Mouse (Mus musculus): ENCODE data around the gene Zfp27. TPM values are rescaled to one million over a fixed set of nuclear protein-coding genes. Genes with fewer than 3 reads are reported as not detected.
A peak's percentile ranks its signal among the peaks of the same experiment; 100 is the strongest.

Zfp27 gene
- polyA plus RNA-seq, 1 experiment from 2014 or later = 2.6 TPM

DNA sequence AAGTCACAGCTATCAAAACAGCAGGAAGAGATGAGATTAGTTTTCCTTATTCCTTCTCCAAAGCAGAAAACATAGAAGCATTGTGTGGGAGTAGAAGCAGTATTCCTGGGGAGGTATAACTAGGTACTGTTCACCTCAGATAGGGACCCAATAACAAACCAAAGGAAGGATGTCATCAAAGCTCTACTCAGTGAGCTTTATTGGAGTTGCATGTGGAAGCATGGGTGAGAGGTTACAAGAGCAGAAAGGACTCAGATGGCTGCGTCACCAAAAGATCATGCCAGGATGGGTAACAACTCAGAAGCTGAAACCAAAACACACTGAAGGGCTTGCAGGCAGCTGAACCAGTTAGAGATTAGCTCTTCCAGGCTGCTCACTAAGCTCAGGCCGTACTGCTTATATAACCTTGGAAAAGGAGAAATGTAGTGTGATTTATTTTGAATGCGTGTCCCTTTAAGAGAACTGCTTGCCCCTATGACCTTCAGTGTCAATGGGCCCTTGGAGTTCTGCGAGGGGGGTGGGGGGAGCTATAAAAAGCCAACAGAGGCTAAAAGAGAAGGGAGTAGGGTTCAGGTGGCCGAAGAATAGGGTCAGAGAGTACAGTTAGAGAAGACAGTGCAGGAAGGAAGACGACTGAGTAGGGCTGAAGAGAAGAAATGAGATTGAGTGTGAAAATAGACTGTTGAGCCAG, 11.1 kb upstream of the Zfp27 start:
- Histone ChIP-seq H3K9ac (no peak overlapping the region), H3K27ac (no peak overlapping the region)

DNA sequence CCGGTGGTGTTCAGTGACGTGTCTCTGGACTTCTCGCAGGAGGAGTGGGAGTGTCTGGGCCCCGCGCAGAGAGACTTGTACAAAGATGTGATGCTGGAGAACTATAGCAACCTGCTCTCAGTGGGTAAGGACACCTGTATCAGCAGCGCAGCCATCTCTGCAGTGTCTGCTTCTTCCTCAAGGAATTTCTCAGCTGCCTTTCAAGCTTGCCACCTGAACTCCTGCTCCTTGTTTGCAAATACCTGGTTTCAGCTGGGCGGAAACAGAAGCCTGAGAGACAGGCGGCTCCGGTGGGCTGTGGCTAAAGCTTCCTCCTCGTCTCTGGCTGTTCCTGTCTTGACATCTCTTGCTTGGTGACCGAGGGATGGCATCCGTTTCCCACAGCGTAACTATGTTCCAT, 5.8 kb upstream of the Zfp27 start:
- Histone ChIP-seq H3K36me3 (peaks cover 39% of the 10 kb centered on the region), H3K27me3 (replicated peaks) (no peaks in the 10 kb centered on the region), H3K9ac (no peak overlapping the region), H3K4me3 (no peak overlapping the region), H3K9me3 (replicated peaks) (no peaks in the 10 kb centered on the region), H3K27ac (no peak overlapping the region), H3K4me2 (no peak overlapping the region), H3K4me1 (peaks cover 15% of the 10 kb centered on the region)
- ATAC-seq = no peak
- WGBS (ENCODE audit: insufficient replicate concordance) = 75% methylated on average over 13 of the region's 13 CpGs

More for the DNA sequence above, 11.1 kb upstream of the Zfp27 start:
- H3K4me1 ChIP-seq = no peaks in the 10 kb centered on the region
- 57% methylated on average over 6 of the region's 6 CpGs for WGBS (ENCODE audit: insufficient replicate concordance)
- H3K4me2 ChIP-seq = no peak overlapping the region
- H3K27me3 ChIP-seq (replicated peaks) = no peaks in the 10 kb centered on the region
- no peak for ATAC-seq
- H3K4me3 ChIP-seq = no peak overlapping the region
- peaks cover 31% of the 10 kb centered on the region for H3K36me3 ChIP-seq
- no peaks in the 10 kb centered on the region for H3K9me3 ChIP-seq (replicated peaks)

DNA sequence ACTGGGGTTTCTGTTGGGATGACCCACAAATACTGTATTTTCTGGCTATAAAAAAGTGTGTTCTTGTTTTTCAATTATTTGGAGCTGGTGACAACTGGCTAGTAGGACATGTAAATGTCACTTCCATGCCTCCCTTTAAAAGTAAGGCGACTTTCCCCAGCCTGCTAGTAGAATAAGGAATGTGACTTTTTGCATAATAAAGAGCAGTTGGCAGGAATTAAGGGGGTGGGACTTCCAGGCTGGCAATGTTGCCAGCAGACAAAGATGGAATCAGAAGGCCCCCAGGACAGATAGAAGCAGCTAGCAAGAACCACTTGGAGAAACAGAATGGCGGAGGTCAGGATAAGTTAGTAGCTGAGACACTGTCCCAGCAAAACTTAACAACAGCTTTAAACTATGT, 3.9 kb upstream of the Zfp27 start:
- Histone ChIP-seq H3K4me3 (no peak overlapping the region), H3K9ac (no peak overlapping the region), H3K27me3 (replicated peaks) (no peaks in the 10 kb centered on the region), H3K4me1 (peaks cover 21% of the 10 kb centered on the region), H3K9me3 (replicated peaks) (no peaks in the 10 kb centered on the region), H3K27ac (no peak overlapping the region), H3K4me2 (no peak overlapping the region), H3K36me3 (peaks cover 31% of the 10 kb centered on the region)
- no peak for ATAC-seq
- 63% methylated on average over 2 of the region's 2 CpGs for WGBS (ENCODE audit: insufficient replicate concordance)

DNA sequence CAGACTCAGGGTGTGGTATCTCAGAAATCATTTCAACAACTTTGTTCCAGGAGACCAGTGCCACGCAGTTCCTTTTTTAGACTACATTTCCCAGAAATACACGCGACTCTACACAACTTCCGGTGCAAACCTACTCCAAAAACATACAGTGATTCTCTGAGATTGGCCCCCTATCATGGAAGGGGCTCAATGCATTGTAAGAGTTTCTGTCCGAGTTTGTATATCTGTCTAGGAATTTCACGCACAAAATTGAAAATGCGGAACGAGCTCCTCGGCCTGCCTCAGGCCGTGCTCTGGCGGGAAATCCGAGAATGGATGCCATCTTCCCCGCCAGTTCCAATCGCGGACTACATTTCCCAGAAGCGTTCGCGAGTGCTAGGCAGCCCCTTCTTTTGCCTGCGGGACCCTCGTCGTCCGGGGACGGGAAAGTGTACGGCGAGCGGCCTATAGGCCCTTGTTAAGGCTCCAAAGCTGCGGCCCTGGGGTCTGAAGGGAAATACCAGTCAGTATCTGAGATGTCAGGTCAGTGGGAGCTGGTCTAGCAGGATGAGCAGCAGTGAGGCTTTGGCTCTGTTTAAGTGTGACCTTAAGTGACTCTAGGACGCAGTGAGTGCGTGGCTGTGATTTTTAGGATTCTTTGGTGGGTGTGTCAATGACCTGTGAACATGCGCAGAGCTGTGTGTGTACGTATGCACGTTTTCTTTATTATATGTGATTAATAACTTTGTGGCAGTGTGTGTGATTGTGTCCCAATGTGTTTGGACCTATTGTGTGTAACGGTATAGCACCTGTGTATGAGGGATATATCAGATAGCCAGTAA, 2.0 kb upstream of the Zfp27 start, which contains the start of gene Zfp383:
Gene Zfp383 (plus strand): TSS at position 94 of the 821 bp plus-strand sequence.
- Histone ChIP-seq H3K36me3 (peaks cover 19% of the 10 kb centered on the region), H3K27ac (peak within 1 kb of the TSS; percentile 13; the same call in 1 of the 2 replicates), H3K4me3 (peak within 1 kb of the TSS; percentile 70), H3K4me2 (peak within 1 kb of the TSS; percentile 83), H3K9me3 (replicated peaks) (no peaks in the 10 kb centered on the region), H3K9ac (peak within 1 kb of the TSS; percentile 66), H3K27me3 (replicated peaks) (no peaks in the 10 kb centered on the region), H3K4me1 (peaks cover 21% of the 10 kb centered on the region)
- 2% methylated on average over 33 of the region's 33 CpGs for WGBS (ENCODE audit: insufficient replicate concordance)
- ATAC-seq = peak; percentile 66

DNA sequence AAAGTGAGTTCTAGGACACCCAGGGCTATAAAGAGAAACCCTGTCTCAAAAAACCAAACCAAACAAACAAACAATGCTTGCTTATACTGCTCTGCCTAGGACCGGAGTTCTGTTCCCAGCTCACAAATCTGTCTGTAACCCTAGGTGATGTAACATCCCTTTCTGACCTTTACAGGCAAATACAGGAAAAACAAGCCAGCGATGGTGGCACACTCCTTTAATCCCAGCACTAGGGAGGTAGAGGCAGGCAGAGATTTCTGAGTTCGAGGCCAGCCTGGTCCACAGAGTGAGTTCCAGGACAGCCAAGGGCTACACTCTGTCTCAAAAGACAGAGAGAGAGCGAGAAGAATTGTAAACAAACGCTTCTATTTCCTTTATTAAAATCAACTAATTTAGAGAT, 834 bp upstream of the Zfp27 start:
- 76% methylated on average over 5 of the region's 5 CpGs for WGBS (ENCODE audit: insufficient replicate concordance)
- Histone ChIP-seq H3K27ac (no peak overlapping the region), H3K4me1 (peaks cover 21% of the 10 kb centered on the region), H3K36me3 (peaks cover 15% of the 10 kb centered on the region), H3K27me3 (replicated peaks) (no peaks in the 10 kb centered on the region), H3K9me3 (replicated peaks) (no peaks in the 10 kb centered on the region), H3K9ac (no peak overlapping the region), H3K4me3 (no peak overlapping the region), H3K4me2 (peak overlapping the region; percentile 83)
- ATAC-seq = no peak

DNA sequence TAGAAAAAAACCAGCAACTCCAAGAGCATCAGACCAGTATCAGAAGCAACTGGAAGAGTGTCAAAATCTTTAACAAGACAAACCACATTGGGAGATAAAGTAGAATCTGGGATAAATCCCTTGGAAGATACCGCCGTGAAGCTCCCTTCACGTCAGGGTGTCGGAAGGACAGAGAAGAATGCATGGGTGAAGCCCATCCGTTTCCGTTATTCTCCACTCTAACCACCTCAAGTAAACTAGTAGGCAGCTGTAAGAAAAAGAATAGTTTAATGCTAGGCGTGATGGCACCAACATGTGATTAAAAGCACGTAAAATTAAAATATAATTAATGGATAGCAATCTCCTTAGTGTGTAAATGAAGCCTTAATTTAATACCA, 298 bp upstream of the Zfp27 start:
- Histone ChIP-seq H3K27ac (no peak overlapping the region), H3K9me3 (replicated peaks) (no peaks in the 10 kb centered on the region), H3K4me3 (peak overlapping the region; percentile 70), H3K36me3 (peaks cover 12% of the 10 kb centered on the region), H3K4me2 (peak overlapping the region; percentile 83), H3K27me3 (replicated peaks) (no peaks in the 10 kb centered on the region), H3K4me1 (peaks cover 21% of the 10 kb centered on the region), H3K9ac (0 out of 2 replicates have a peak overlapping the region, but pooled peaks have one; percentile 22)
- ATAC-seq = no peak
- WGBS (ENCODE audit: insufficient replicate concordance) = 25% methylated on average over 8 of the region's 8 CpGs

DNA sequence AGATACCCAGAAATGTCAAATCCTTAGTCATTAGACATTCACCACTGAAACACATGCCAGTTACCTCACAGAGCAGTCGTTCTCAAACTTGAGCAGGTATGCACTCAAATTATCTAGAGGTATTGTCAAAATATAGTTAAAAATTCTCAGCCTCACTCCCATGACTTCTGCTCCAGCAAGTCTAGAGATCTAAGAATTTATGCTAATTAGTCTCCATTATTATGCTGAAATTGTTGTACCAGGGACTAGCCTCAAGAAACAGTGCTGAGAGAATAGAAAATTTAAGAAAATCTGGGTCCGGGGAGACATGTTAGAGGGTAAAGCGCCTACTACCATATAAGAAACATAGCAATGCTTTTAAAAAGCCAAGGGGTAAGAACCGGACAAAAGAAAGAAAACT, 2.3 kb downstream of the Zfp27 start:
- no peak for ATAC-seq
- Histone ChIP-seq H3K4me1 (peaks cover 15% of the 10 kb centered on the region), H3K4me3 (no peak overlapping the region), H3K27me3 (replicated peaks) (no peaks in the 10 kb centered on the region), H3K9ac (no peak overlapping the region), H3K27ac (no peak overlapping the region), H3K36me3 (peaks cover 34% of the 10 kb centered on the region), H3K4me2 (no peak overlapping the region), H3K9me3 (replicated peaks) (peaks cover under 1% of the 10 kb centered on the region; the same call in 1 of the 2 replicates)
- WGBS (ENCODE audit: insufficient replicate concordance) = 84% methylated on average over 4 of the region's 4 CpGs

DNA sequence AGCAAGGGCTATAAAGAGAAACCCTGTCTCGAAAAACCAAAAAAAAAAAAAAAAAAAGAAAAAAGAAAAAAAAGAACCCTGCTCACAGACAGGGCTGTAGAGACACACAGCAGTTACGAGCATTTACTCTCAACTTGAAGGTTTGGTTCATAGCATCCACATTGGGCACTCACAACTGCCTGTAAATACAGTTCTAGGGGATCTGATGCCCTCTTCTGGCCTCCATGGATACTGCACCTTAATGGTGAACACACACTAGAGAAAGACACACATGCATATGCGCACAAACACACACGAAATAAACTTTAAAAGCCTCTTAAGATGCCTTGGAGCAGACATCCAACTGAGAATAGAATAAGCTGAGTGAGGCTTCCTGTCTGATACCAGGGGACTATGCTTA, 8.0 kb downstream of the Zfp27 start:
- no peaks in the 10 kb centered on the region for H3K4me1 ChIP-seq
- ATAC-seq = no peak
- no peak overlapping the region for H3K4me2 ChIP-seq
- WGBS (ENCODE audit: insufficient replicate concordance) = 79% methylated on average over 4 of the region's 4 CpGs
- H3K9ac ChIP-seq = no peak overlapping the region
- no peak overlapping the region for H3K4me3 ChIP-seq
- no peaks in the 10 kb centered on the region for H3K27me3 ChIP-seq (replicated peaks)
- H3K27ac ChIP-seq = no peak overlapping the region
- peaks cover 86% of the 10 kb centered on the region for H3K36me3 ChIP-seq
- H3K9me3 ChIP-seq (replicated peaks) = peaks cover 44% of the 10 kb centered on the region

DNA sequence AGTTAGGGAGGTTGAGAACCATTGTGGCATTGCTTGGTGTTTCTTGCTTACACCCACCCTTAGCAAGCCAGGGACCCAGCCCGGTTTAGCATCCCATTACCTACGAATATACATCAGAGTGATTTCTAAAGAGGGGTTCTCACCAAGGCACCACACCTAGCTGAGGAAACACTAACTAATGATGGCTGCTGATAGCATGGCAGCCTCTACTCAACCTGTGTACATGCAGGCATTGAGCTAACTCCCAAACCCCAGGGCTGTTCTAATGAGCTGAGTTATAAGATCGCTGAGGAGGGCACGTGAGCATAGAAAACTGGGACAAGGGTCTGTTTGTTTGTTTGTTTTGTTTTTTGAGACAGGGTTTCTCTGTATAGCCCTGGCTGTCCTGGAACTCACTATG, 13.6 kb downstream of the Zfp27 start:
- Histone ChIP-seq H3K27me3 (replicated peaks) (no peaks in the 10 kb centered on the region), H3K4me2 (no peak overlapping the region), H3K9ac (no peak overlapping the region), H3K27ac (no peak overlapping the region), H3K36me3 (peaks cover 65% of the 10 kb centered on the region), H3K9me3 (replicated peaks) (peaks cover 66% of the 10 kb centered on the region), H3K4me3 (no peak overlapping the region), H3K4me1 (no peaks in the 10 kb centered on the region)
- 84% methylated on average over 4 of the region's 4 CpGs for WGBS (ENCODE audit: insufficient replicate concordance)
- no peak for ATAC-seq

DNA sequence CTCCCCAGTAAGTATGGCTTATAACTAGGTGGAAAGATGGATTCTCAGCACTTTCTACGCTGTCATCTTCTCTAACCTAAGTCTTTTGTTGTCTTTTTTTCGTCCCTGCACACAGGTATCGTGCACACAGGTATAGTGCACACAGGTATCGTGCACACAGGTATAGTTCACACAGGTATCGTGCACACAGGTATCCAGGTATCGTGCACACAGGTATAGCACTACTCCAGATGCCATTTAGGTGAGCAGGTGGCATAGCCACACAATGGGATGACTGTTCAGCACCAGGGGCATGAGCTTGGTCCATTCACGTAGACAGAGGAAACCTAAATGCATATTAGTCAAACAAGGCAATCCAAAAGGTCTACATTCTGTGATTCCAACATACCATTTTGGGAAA, 15.9 kb downstream of the Zfp27 start:
- Histone ChIP-seq H3K27me3 (replicated peaks) (no peaks in the 10 kb centered on the region), H3K4me3 (no peak overlapping the region), H3K27ac (no peak overlapping the region), H3K9me3 (replicated peaks) (peaks cover 75% of the 10 kb centered on the region), H3K4me2 (no peak overlapping the region), H3K36me3 (peaks cover 43% of the 10 kb centered on the region), H3K9ac (no peak overlapping the region), H3K4me1 (no peaks in the 10 kb centered on the region)
- no peak for ATAC-seq
- WGBS (ENCODE audit: insufficient replicate concordance) = 82% methylated on average over 7 of the region's 7 CpGs

DNA sequence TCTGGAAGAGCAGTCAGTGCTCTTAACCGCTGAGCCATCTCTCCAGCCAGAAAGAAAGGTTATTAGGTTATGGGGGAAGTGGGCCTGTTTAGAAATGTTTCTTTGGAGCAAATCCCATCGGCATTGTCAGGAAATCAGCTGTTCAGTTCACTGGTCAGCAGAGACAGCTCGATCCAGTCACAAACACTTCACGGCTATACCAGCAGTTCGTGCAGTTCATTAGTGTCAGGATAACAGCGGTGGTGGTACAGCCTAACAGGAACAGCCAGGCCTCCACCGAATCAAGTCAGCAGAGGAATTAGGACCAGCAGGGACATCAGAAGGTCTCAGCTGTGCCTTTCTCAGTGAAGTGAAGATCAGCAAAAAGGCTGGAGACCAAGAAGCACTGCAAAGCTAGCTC, 25.5 kb downstream of the Zfp27 start:
- Histone ChIP-seq H3K9ac (no peak overlapping the region), H3K4me1 (no peaks in the 10 kb centered on the region), H3K9me3 (replicated peaks) (peaks cover 40% of the 10 kb centered on the region), H3K4me2 (no peak overlapping the region), H3K4me3 (no peak overlapping the region), H3K27ac (no peak overlapping the region), H3K27me3 (replicated peaks) (no peaks in the 10 kb centered on the region), H3K36me3 (peaks cover 8% of the 10 kb centered on the region)
- ATAC-seq = no peak
- 73% methylated on average over 7 of the region's 7 CpGs for WGBS (ENCODE audit: insufficient replicate concordance)

DNA sequence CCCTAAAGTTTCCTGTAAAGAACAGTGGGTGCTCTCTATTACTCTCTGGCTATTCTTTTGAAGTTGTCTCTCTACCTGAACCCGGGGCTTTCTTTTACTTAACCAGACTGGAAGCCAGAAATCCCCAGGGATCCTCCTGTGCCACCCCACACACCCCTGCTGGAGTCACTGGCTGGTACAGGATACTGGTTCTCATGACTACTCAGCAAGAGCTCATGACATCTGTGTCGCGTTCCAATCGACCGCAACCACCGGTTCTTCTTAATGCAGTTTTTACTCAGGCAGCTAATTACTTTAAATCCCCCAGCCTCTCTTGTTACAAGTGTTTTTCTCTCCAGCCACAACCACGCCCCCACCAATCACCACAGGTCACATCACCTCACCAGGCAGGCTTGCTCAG, 26.3 kb downstream of the Zfp27 start:
- Histone ChIP-seq H3K4me2 (no peak overlapping the region), H3K4me3 (no peak overlapping the region), H3K36me3 (peaks cover 17% of the 10 kb centered on the region), H3K4me1 (no peaks in the 10 kb centered on the region), H3K9me3 (replicated peaks) (peaks cover 40% of the 10 kb centered on the region), H3K9ac (no peak overlapping the region), H3K27me3 (replicated peaks) (no peaks in the 10 kb centered on the region), H3K27ac (no peak overlapping the region)
- WGBS (ENCODE audit: insufficient replicate concordance) = 69% methylated on average over 7 of the region's 7 CpGs
- no peak for ATAC-seq

All from liver, embryonic 12.5 days (tissue).